Mouse (Mus musculus) midbrain, embryonic 15.5 days (tissue): ENCODE measurements around the gene Dram1. TPM values are rescaled to one million over a fixed set of nuclear protein-coding genes. Genes with fewer than 3 reads are reported as not detected.

ENCODE experiments used
- ATAC-seq: fragments of 200-750 bp; cut with Nextera tagmentation; replicated peaks from 2 replicates; pipeline ENCODE4 v1.8.0; 2017; ENCODE audit warnings: moderate TSS enrichment
- H3K27ac ChIP-seq: fragments of 300-500 bp; sonication (generic); 2 replicates; pipeline ENCODE4 v1.5.1; 2015; ENCODE audit warnings: mild to moderate bottlenecking, inconsistent platforms
- H3K27me3 ChIP-seq: fragments of 300-500 bp; sonication (generic); replicated peaks from 2 replicates; pipeline ENCODE4 v1.6.1; 2015; ENCODE audit warnings: inconsistent platforms
- H3K36me3 ChIP-seq: fragments of 300-500 bp; sonication (generic); replicated peaks from 2 replicates; pipeline ENCODE4 v1.6.1; 2015; ENCODE audit warnings: inconsistent platforms
- H3K4me1 ChIP-seq: fragments of 300-500 bp; sonication (generic); 2 replicates; pipeline ENCODE4 v1.6.1; 2015; ENCODE audit warnings: inconsistent platforms
- H3K4me2 ChIP-seq: fragments of 300-500 bp; sonication (generic); 2 replicates; pipeline ENCODE4 v1.6.1; 2015; ENCODE audit warnings: inconsistent platforms, mild to moderate bottlenecking, moderate library complexity
- H3K4me3 ChIP-seq: fragments of 300-500 bp; sonication (generic); 2 replicates; pipeline ENCODE4 v1.5.1; 2015; ENCODE audit warnings: mild to moderate bottlenecking, inconsistent platforms
- H3K9ac ChIP-seq: fragments of 300-500 bp; sonication (generic); 2 replicates; pipeline ENCODE4 v1.6.1; 2015; ENCODE audit warnings: mild to moderate bottlenecking, inconsistent platforms
- H3K9me3 ChIP-seq: fragments of 300-500 bp; sonication (generic); 2 replicates; pipeline ENCODE4 v1.6.1; 2016; ENCODE audit warnings: inconsistent platforms
- WGBS: fragments of 180-500 bp; shearing (Covaris S2); methylation state at CpG from one replicate; pipeline ENCODE4 v1.1.7; 2015; ENCODE audit warnings: mixed read lengths; 5-methylcytosine and 5-hydroxymethylcytosine counted together
- polyA plus RNA-seq: library from polyadenylated mRNA; unstranded; fragments of >200 nt; fragmentation: Nextera tagmentation; extraction: Ambion mirVana; gene quantifications from 2 replicates; pipeline ENCODE4 v1.2.1, GENCODE M21; 2015

Dram1 gene
- polyA plus RNA-seq, 1 experiment from 2014 or later = 0.46 TPM

- no peak overlapping the region for H3K4me3 ChIP-seq
- no peaks in the 10 kb centered on the region for H3K9me3 ChIP-seq
- H3K9ac ChIP-seq = no peak overlapping the region
- no peak for ATAC-seq
- H3K36me3 ChIP-seq = no peaks in the 10 kb centered on the region
- no peaks in the 10 kb centered on the region for H3K4me1 ChIP-seq
- 88% methylated on average over 9 of the region's 9 CpGs for WGBS
- H3K27ac ChIP-seq = no peak overlapping the region
- no peak overlapping the region for H3K4me2 ChIP-seq
- no peaks in the 10 kb centered on the region for H3K27me3 ChIP-seq
These were observed 38.2 kb downstream of the Dram1 start for GRCm38 (mm10) chr10:88340660-88341059.

GRCm38 (mm10) chr10:88330695-88331094, 48.2 kb downstream of the Dram1 start:
- H3K27me3 ChIP-seq = no peaks in the 10 kb centered on the region
- 16% methylated on average over 5 of the region's 5 CpGs for WGBS
- no peak overlapping the region for H3K27ac ChIP-seq
- H3K36me3 ChIP-seq = no peaks in the 10 kb centered on the region
- no peak overlapping the region for H3K9ac ChIP-seq
- H3K4me3 ChIP-seq = no peak overlapping the region
- H3K4me2 ChIP-seq = no peak overlapping the region
- H3K4me1 ChIP-seq = no peaks in the 10 kb centered on the region
- no peaks in the 10 kb centered on the region for H3K9me3 ChIP-seq
- ATAC-seq = peak; percentile 35; the same call in 1 of the 2 replicates

- no peaks in the 10 kb centered on the region for H3K27me3 ChIP-seq
- no peak overlapping the region for H3K9ac ChIP-seq
- H3K9me3 ChIP-seq = no peaks in the 10 kb centered on the region
- no peak for ATAC-seq
- H3K36me3 ChIP-seq = no peaks in the 10 kb centered on the region
- WGBS = 70% methylated on average over 4 of the region's 4 CpGs
- no peak overlapping the region for H3K27ac ChIP-seq
- no peak overlapping the region for H3K4me3 ChIP-seq
- H3K4me1 ChIP-seq = no peaks in the 10 kb centered on the region
- H3K4me2 ChIP-seq = no peak overlapping the region
These were observed 50.8 kb downstream of the Dram1 start for GRCm38 (mm10) chr10:88328056-88328450.

DNA sequence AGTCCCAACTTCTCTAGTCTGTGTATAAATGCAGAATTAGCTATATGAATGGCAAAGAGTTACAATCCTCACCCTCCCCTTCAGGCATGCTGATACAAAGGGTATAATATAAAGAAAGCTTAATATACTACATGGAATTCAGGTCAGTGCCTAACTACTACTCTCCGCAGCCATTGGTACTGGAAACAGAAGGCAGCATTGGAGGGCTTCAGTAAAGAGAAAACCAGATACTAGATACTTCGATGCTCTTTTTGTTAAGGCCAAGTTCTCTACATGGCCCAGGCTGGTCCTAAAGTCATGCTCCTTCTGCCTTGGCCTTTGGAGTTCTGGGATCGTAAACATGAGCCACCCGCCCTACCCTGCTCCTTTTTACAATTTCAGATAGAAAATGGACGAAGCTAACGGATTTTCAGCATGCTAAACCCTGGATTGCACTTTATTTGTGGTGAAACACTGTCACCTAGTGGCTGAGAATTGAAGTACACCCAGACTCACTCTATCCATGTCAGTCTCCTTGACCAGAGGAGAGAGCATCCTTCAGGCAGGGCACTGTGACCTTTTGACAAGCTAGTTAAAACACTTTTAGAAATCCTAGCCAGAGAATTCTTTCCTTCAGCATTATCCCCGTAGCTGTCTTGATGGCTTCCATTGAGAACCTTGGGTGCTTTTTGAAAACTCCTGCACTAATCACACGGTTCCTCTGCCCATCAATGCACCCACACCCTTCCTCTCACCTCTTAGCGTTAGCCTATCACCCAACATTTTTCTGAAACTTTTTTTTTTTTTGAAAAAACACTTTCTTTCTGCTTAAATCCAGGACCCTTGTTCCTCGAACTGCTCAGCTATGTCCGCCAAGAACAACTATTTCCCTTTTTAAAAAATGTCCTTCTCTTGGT, 51.5 kb downstream of the Dram1 start:
- Histone ChIP-seq H3K9me3 (no peaks in the 10 kb centered on the region), H3K9ac (no peak overlapping the region), H3K27me3 (no peaks in the 10 kb centered on the region), H3K4me2 (peak overlapping the region; percentile 29; the same call in 1 of the 2 replicates), H3K27ac (no peak overlapping the region), H3K4me3 (no peak overlapping the region), H3K4me1 (no peaks in the 10 kb centered on the region), H3K36me3 (no peaks in the 10 kb centered on the region)
- 47% methylated on average over 11 of the region's 11 CpGs for WGBS
- peak; percentile 89 for ATAC-seq

- H3K9ac ChIP-seq = no peak overlapping the region
- no peaks in the 10 kb centered on the region for H3K27me3 ChIP-seq
- WGBS = 89% methylated on average over 5 of the region's 5 CpGs
- no peak overlapping the region for H3K4me2 ChIP-seq
- no peaks in the 10 kb centered on the region for H3K9me3 ChIP-seq
- H3K4me1 ChIP-seq = no peaks in the 10 kb centered on the region
- H3K4me3 ChIP-seq = no peak overlapping the region
- H3K27ac ChIP-seq = no peak overlapping the region
- no peaks in the 10 kb centered on the region for H3K36me3 ChIP-seq
- no peak for ATAC-seq
These were observed 57.1 kb downstream of the Dram1 start for GRCm38 (mm10) chr10:88321739-88322138.

DNA sequence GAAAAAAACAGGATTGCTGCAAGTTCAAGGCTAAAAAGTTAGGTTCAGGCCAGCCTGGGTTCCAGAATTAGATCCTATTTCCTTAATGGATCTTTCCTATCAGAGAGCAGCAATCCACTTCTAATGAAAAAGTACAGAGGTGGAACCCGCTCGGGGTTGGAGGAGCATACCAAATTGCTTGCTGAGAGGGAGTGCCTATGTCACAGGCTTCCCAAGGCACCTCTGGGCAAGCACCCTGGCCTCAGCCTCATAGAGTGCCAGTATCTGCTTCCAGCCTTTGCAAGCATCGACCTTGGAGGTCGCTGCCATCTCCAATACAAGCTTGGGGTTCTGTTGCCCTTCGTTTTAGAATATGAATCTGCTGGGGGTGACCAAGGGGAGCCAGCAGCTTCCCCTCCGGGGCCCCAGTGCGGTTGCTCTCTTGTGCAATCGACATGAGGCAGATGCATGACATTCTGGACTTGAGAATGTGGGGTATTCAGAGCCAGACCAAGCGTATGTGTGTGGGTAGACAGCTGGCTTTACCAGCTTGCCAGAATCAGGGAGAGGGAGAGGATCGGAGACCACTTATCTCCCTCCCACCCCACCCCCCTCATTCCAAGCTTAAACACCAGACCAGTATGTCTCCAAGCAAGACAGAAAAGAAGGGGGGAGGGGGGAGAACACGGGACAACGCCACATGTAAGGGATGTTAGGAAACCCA, 58.0 kb downstream of the Dram1 start:
- Histone ChIP-seq H3K27me3 (no peaks in the 10 kb centered on the region), H3K36me3 (no peaks in the 10 kb centered on the region), H3K4me1 (no peaks in the 10 kb centered on the region), H3K9me3 (no peaks in the 10 kb centered on the region), H3K4me3 (no peak overlapping the region), H3K9ac (no peak overlapping the region), H3K4me2 (no peak overlapping the region), H3K27ac (no peak overlapping the region)
- no peak; the same call in 1 of the 2 replicates for ATAC-seq
- 73% methylated on average over 12 of the region's 12 CpGs for WGBS

- Histone ChIP-seq H3K36me3 (no peaks in the 10 kb centered on the region), H3K4me1 (no peaks in the 10 kb centered on the region), H3K9ac (no peak overlapping the region), H3K4me3 (no peak overlapping the region), H3K27me3 (no peaks in the 10 kb centered on the region), H3K4me2 (no peak overlapping the region), H3K9me3 (no peaks in the 10 kb centered on the region), H3K27ac (no peak overlapping the region)
- WGBS = 85% methylated on average over 4 of the region's 4 CpGs
- no peak for ATAC-seq
These were observed 60.7 kb downstream of the Dram1 start for GRCm38 (mm10) chr10:88318179-88318578.

DNA sequence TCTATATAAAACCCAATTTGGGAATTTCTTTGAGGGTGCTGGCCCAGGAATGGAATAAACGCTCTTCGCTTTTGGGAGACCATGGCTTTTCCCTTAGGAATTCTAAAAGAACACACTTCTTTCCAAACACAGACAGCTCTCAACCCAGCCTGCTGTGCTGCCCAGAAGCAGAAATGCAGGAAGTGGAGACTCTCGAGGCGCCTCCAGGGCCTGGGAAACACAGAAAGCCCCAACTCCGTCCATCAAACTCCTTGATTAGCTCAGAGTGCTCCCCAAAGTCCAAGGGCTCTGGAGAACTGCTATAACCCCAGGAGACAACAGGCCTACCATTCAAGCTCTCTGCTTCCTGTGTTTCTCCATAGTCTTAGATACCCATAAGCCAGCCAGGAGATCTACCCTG, 61.7 kb downstream of the Dram1 start:
- no peaks in the 10 kb centered on the region for H3K4me1 ChIP-seq
- 91% methylated on average over 5 of the region's 5 CpGs for WGBS
- ATAC-seq = no peak
- no peaks in the 10 kb centered on the region for H3K9me3 ChIP-seq
- no peak overlapping the region for H3K27ac ChIP-seq
- H3K27me3 ChIP-seq = no peaks in the 10 kb centered on the region
- no peak overlapping the region for H3K4me2 ChIP-seq
- H3K36me3 ChIP-seq = no peaks in the 10 kb centered on the region
- no peak overlapping the region for H3K4me3 ChIP-seq
- H3K9ac ChIP-seq = no peak overlapping the region

- ATAC-seq = no peak
- Histone ChIP-seq H3K27ac (no peak overlapping the region), H3K9ac (no peak overlapping the region), H3K4me3 (no peak overlapping the region), H3K4me2 (no peak overlapping the region), H3K27me3 (no peaks in the 10 kb centered on the region), H3K9me3 (no peaks in the 10 kb centered on the region), H3K4me1 (no peaks in the 10 kb centered on the region), H3K36me3 (no peaks in the 10 kb centered on the region)
- WGBS = 83% methylated on average over 5 of the region's 5 CpGs
These were observed 64.0 kb downstream of the Dram1 start for GRCm38 (mm10) chr10:88314841-88315240.

DNA sequence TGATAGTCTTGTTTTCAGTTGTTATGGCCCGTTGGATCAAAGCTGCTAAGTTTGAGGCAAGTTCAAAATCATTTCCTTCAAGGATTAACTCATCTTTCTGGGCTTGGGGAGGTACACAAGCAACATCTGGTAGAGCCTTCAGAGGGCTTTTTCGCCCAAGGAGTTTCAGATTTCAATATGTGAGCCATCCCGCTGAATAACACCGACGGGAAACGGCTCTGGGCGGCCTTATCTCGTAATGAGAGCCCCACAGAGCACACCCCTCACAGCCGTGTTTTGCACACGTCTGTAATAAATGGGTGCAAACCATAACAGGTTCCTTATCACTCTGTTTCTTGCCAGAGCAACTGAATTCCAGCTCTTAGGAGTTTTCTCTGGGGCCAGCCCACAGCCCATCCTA, 69.0 kb downstream of the Dram1 start:
- no peak overlapping the region for H3K9ac ChIP-seq
- 91% methylated on average over 10 of the region's 10 CpGs for WGBS
- H3K9me3 ChIP-seq = no peaks in the 10 kb centered on the region
- H3K36me3 ChIP-seq = no peaks in the 10 kb centered on the region
- H3K4me2 ChIP-seq = no peak overlapping the region
- ATAC-seq = no peak
- H3K4me3 ChIP-seq = no peak overlapping the region
- H3K4me1 ChIP-seq = no peaks in the 10 kb centered on the region
- H3K27ac ChIP-seq = no peak overlapping the region
- H3K27me3 ChIP-seq = no peaks in the 10 kb centered on the region

DNA sequence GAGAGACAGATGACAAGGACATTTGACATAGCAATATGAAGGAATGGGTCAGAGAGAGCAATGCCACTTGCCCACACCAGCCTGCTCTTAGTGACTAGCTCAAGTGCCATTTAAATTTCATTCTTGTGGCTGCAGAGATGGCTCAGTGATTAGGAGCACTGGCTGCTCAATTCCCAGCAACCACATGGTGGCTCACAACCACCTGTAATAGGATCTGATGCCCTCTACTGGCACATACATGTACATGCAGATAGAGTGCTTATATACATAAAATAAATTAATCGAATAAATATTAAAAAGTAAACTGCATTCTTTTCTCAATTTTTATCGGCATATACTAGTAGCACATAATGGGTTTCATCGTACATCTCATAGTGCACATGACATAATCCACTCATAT, 72.6 kb downstream of the Dram1 start:
- Histone ChIP-seq H3K27ac (no peak overlapping the region), H3K27me3 (no peaks in the 10 kb centered on the region), H3K4me2 (no peak overlapping the region), H3K36me3 (no peaks in the 10 kb centered on the region), H3K4me1 (no peaks in the 10 kb centered on the region), H3K9ac (no peak overlapping the region), H3K9me3 (no peaks in the 10 kb centered on the region), H3K4me3 (no peak overlapping the region)
- ATAC-seq = no peak
- 97% methylated on average over 3 of the region's 3 CpGs for WGBS

- Histone ChIP-seq H3K4me1 (no peaks in the 10 kb centered on the region), H3K4me2 (no peak overlapping the region), H3K9ac (no peak overlapping the region), H3K27me3 (no peaks in the 10 kb centered on the region), H3K9me3 (no peaks in the 10 kb centered on the region), H3K36me3 (no peaks in the 10 kb centered on the region), H3K27ac (no peak overlapping the region), H3K4me3 (no peak overlapping the region)
- peak; percentile 63; the same call in 1 of the 2 replicates for ATAC-seq
- 8% methylated on average over 4 of the region's 4 CpGs for WGBS
These were observed 74.6 kb downstream of the Dram1 start for GRCm38 (mm10) chr10:88304302-88304701.
